Mouse (Mus musculus): ENCODE measurements around the gene Uba2. TPM values are rescaled to one million over a fixed set of nuclear protein-coding genes. Genes with fewer than 3 reads are reported as not detected.
"Not testable (repeated sequence)": the region's sequence is repeated elsewhere in the genome, so short reads cannot be mapped to it uniquely, and the experiment has no call there.

The Uba2 gene
- total and polyA plus RNA-seq, 2 experiments: 16.9 to 31.8 TPM

- Histone ChIP-seq H3K4me3 (ENCODE audit: insufficient read depth, low read depth, low read length) (no peak overlapping the region), H3K9ac (ENCODE audit: low read depth, low read length) (no peak overlapping the region), H3K79me2 (ENCODE audit: control insufficient read depth, insufficient read depth, low read length) (no peaks in the 10 kb centered on the region), H3K36me3 (ENCODE audit: control insufficient read depth, insufficient read depth, low read length) (peaks cover 17% of the 10 kb centered on the region; the same call in 1 of the 2 replicates), H3K27ac (replicated peaks; ENCODE audit: insufficient read depth, low read depth, low read length) (no peak overlapping the region), H3K27me3 (ENCODE audit: control insufficient read depth, insufficient read depth, low read length) (no peaks in the 10 kb centered on the region), H3K4me1 (ENCODE audit: control insufficient read depth, insufficient read depth, low read length) (no peaks in the 10 kb centered on the region)
- TF ChIP-seq POLR2A (IDR thresholded peaks at IDR 0.05; ENCODE audit: extremely low read depth, insufficient read depth, low read length) (no peak), CTCF (IDR thresholded peaks at IDR 0.05; ENCODE audit: low read depth, low read length) (no peak)
- 94% methylated on average over 13 of the region's 13 CpGs for WGBS
- no peak for DNase-seq (ENCODE audit: extremely low read depth, low read depth, low spot score)
Measured at GRCm38 (mm10) chr7:34183356-34183755, 14.0 kb upstream of the Uba2 start.

- H3K36me3 ChIP-seq (ENCODE audit: control insufficient read depth, insufficient read depth, low read length); H3K27ac ChIP-seq (replicated peaks; ENCODE audit: insufficient read depth, low read depth, low read length); H3K4me1 ChIP-seq (ENCODE audit: control insufficient read depth, insufficient read depth, low read length); H3K79me2 ChIP-seq (ENCODE audit: control insufficient read depth, insufficient read depth, low read length); H3K27me3 ChIP-seq (ENCODE audit: control insufficient read depth, insufficient read depth, low read length); H3K9ac ChIP-seq (ENCODE audit: low read depth, low read length); H3K4me3 ChIP-seq (ENCODE audit: insufficient read depth, low read depth, low read length); DNase-seq (ENCODE audit: extremely low read depth, low read depth, low spot score): not testable (repeated sequence)
- WGBS: 93% methylated on average over 6 of the region's 6 CpGs
Measured at GRCm38 (mm10) chr7:34176241-34176640, 6.8 kb upstream of the Uba2 start.

GRCm38 (mm10) chr7:34172251-34172650 is 2.9 kb upstream of the Uba2 start:
- Histone ChIP-seq H3K27me3 (ENCODE audit: control insufficient read depth, insufficient read depth, low read length) (no peaks in the 10 kb centered on the region), H3K4me3 (ENCODE audit: insufficient read depth, low read depth, low read length) (no peak overlapping the region), H3K4me1 (ENCODE audit: control insufficient read depth, insufficient read depth, low read length) (peaks cover 7% of the 10 kb centered on the region; the same call in 1 of the 2 replicates), H3K9ac (ENCODE audit: low read depth, low read length) (no peak overlapping the region), H3K27ac (replicated peaks; ENCODE audit: insufficient read depth, low read depth, low read length) (no peak overlapping the region), H3K36me3 (ENCODE audit: control insufficient read depth, insufficient read depth, low read length) (no peaks in the 10 kb centered on the region), H3K79me2 (ENCODE audit: control insufficient read depth, insufficient read depth, low read length) (peaks cover 7% of the 10 kb centered on the region; the same call in 1 of the 2 replicates)
- whole genome bisulfite sequencing: 73% methylated on average over 1 of the region's 1 CpGs
- TF ChIP-seq POLR2A (IDR thresholded peaks at IDR 0.05; ENCODE audit: extremely low read depth, insufficient read depth, low read length) (no peak), CTCF (IDR thresholded peaks at IDR 0.05; ENCODE audit: low read depth, low read length) (no peak)
- DNase-seq (ENCODE audit: extremely low read depth, low read depth, low spot score): no peak

- Histone ChIP-seq H3K79me2 (ENCODE audit: control insufficient read depth, insufficient read depth, low read length) (peaks cover 7% of the 10 kb centered on the region; the same call in 1 of the 2 replicates), H3K27me3 (ENCODE audit: control insufficient read depth, insufficient read depth, low read length) (no peaks in the 10 kb centered on the region), H3K27ac (replicated peaks; ENCODE audit: insufficient read depth, low read depth, low read length) (peak overlapping the region; percentile 68), H3K9ac (ENCODE audit: low read depth, low read length) (peak overlapping the region; percentile 96), H3K4me3 (ENCODE audit: insufficient read depth, low read depth, low read length) (peak overlapping the region; percentile 82), H3K36me3 (ENCODE audit: control insufficient read depth, insufficient read depth, low read length) (peaks cover 8% of the 10 kb centered on the region), H3K4me1 (ENCODE audit: control insufficient read depth, insufficient read depth, low read length) (peaks cover 8% of the 10 kb centered on the region; the same call in 1 of the 2 replicates)
- 11% methylated on average over 30 of the region's 30 CpGs for WGBS
- TF ChIP-seq POLR2A (IDR thresholded peaks at IDR 0.05; ENCODE audit: extremely low read depth, insufficient read depth, low read length) (peak; percentile 71), CTCF (IDR thresholded peaks at IDR 0.05; ENCODE audit: low read depth, low read length) (no peak)
- peak; percentile 61 for DNase-seq (ENCODE audit: extremely low read depth, low read depth, low spot score)
Measured at GRCm38 (mm10) chr7:34168470-34169251, 738 bp downstream of the Uba2 start.

- under 1% methylated on average over 54 of the region's 54 CpGs for WGBS
- Histone ChIP-seq H3K9ac (ENCODE audit: low read depth, low read length) (peak overlapping the region; percentile 96), H3K27me3 (ENCODE audit: control insufficient read depth, insufficient read depth, low read length) (no peaks in the 10 kb centered on the region), H3K27ac (replicated peaks; ENCODE audit: insufficient read depth, low read depth, low read length) (peak overlapping the region; percentile 68), H3K4me1 (ENCODE audit: control insufficient read depth, insufficient read depth, low read length) (peaks cover 8% of the 10 kb centered on the region; the same call in 1 of the 2 replicates), H3K4me3 (ENCODE audit: insufficient read depth, low read depth, low read length) (peak overlapping the region; percentile 82), H3K36me3 (ENCODE audit: control insufficient read depth, insufficient read depth, low read length) (peaks cover 13% of the 10 kb centered on the region), H3K79me2 (ENCODE audit: control insufficient read depth, insufficient read depth, low read length) (peaks cover 7% of the 10 kb centered on the region; the same call in 1 of the 2 replicates)
- DNase-seq (ENCODE audit: extremely low read depth, low read depth, low spot score): peak; percentile 8
- no peak for TF ChIP-seq POLR2A (IDR thresholded peaks at IDR 0.05; ENCODE audit: extremely low read depth, insufficient read depth, low read length)
- TF ChIP-seq CTCF (IDR thresholded peaks at IDR 0.05; ENCODE audit: low read depth, low read length): no peak
Measured at GRCm38 (mm10) chr7:34167766-34168469, 1.5 kb downstream of the Uba2 start.
